Mouse (Mus musculus): Measurements from ENCODE around the gene Selenow.
A peak's percentile ranks its signal among the peaks of the same experiment; 100 is the strongest.

Gene Selenow

GRCm38 (mm10) chr7:15922220-15922773 is at the start of gene Selenow:
TSS of gene Selenow (minus strand) at chr7:15922402.
- DNase-seq = peak; percentile 91 to 95

GRCm38 (mm10) chr7:15969674-15970073 is 47.5 kb upstream of the Selenow start:
- DNase-seq = no peak

- DNase-seq = no peak
These were observed 46.1 kb upstream of the Selenow start for GRCm38 (mm10) chr7:15968322-15968721.

- DNase-seq = peak; percentile 83 to 89
These were observed 45.1 kb upstream of the Selenow start, which contains the start of gene Ehd2 for GRCm38 (mm10) chr7:15967312-15967711. TSS of gene Ehd2 (minus strand) at chr7:15967567.

GRCm38 (mm10) chr7:15966489-15966888 is 44.3 kb upstream of the Selenow start:
- no peak for DNase-seq

- no peak for DNase-seq
These were observed 41.8 kb upstream of the Selenow start for GRCm38 (mm10) chr7:15963798-15964652.

GRCm38 (mm10) chr7:15962311-15963288 is 40.4 kb upstream of the Selenow start:
- DNase-seq = peak; percentile 85 to 91

GRCm38 (mm10) chr7:15961798-15962197 is 39.6 kb upstream of the Selenow start:
- DNase-seq = no peak

- DNase-seq = peak in 1 of 2 experiments; percentile 40
These were observed 39.0 kb upstream of the Selenow start for GRCm38 (mm10) chr7:15961239-15961638.

GRCm38 (mm10) chr7:15960691-15961090 is 38.5 kb upstream of the Selenow start:
- no peak for DNase-seq

GRCm38 (mm10) chr7:15956143-15956542 is 33.9 kb upstream of the Selenow start:
- no peak for DNase-seq

- DNase-seq = no peak
These were observed 33.3 kb upstream of the Selenow start for GRCm38 (mm10) chr7:15955509-15955908.

- peak; percentile 80 to 86 for DNase-seq
These were observed 32.8 kb upstream of the Selenow start for GRCm38 (mm10) chr7:15954978-15955443.

GRCm38 (mm10) chr7:15954436-15954835 is 32.2 kb upstream of the Selenow start:
- no peak for DNase-seq

- peak; percentile 41 to 54 for DNase-seq
These were observed 31.3 kb upstream of the Selenow start for GRCm38 (mm10) chr7:15953307-15954074.

GRCm38 (mm10) chr7:15952416-15952815 is 30.2 kb upstream of the Selenow start:
- DNase-seq = no peak

GRCm38 (mm10) chr7:15950008-15950407 is 27.8 kb upstream of the Selenow start:
- DNase-seq = no peak

GRCm38 (mm10) chr7:15949216-15949790 is 27.1 kb upstream of the Selenow start:
- no peak for DNase-seq

GRCm38 (mm10) chr7:15948381-15948941 is 26.3 kb upstream of the Selenow start:
- DNase-seq = peak; percentile 90 to 93

GRCm38 (mm10) chr7:15947653-15948260 is 25.6 kb upstream of the Selenow start:
- no peak for DNase-seq
